Mouse (Mus musculus) Muller cell, postnatal 12 days (primary cell): Measurements from ENCODE around the gene Tcf7l1.

Experiments
- DNase-seq: peaks from one replicate; pipeline ENCODE4 v3.0.0-alpha.2; 2015; ENCODE audit errors: inconsistent ontology term

The Tcf7l1 gene

DNA sequence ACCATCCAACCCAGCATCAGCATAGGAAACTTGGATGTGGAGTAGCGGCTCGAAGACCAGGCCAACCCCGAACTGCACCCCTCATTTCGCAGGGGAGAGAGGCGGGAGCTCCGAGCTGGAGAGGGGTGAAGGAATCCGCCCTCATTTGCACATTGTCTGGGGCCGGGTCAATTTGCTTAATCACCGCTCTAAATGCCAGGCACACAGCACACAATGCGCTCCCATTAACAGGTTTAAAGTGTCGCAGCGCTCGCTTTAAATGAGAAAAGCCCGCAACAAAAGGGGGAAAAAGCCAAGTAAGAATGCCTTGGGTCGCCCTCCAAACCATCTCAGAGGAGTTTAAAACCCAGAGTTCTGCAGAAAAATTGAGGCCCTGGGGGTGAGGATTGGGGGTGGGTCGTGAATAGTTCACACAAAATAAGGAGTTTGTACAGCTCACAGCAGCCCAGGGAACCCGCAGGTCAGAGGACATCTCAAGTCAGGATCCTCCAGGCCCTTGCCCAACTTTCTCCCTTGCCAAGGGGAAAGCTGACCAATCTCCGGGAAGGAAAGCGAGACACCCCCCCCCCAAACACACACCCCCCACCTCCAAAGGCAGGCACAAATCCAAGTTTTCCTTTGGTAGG, 1.6 kb downstream of the Tcf7l1 start:
- DNase-seq: peak; percentile 56

DNA sequence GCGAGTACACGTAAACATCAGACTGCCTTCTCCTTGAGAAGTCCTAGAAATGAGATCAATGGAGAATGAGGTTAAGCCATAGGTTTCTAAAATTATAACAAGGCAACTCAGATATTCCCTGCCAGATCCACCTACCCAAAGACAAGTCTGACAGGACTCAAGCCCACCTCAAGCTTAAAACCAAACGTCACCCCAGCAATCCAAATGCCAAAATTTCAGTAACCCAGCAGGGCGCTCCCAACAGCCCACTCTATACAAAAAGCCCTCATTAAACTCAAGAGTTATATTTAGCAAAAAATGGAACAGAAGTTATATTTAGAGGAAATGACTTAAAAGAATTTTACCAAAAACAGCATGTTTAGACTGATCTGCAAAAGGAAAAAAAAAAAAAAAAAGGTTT, 5.3 kb downstream of the Tcf7l1 start:
- no peak for DNase-seq

DNA sequence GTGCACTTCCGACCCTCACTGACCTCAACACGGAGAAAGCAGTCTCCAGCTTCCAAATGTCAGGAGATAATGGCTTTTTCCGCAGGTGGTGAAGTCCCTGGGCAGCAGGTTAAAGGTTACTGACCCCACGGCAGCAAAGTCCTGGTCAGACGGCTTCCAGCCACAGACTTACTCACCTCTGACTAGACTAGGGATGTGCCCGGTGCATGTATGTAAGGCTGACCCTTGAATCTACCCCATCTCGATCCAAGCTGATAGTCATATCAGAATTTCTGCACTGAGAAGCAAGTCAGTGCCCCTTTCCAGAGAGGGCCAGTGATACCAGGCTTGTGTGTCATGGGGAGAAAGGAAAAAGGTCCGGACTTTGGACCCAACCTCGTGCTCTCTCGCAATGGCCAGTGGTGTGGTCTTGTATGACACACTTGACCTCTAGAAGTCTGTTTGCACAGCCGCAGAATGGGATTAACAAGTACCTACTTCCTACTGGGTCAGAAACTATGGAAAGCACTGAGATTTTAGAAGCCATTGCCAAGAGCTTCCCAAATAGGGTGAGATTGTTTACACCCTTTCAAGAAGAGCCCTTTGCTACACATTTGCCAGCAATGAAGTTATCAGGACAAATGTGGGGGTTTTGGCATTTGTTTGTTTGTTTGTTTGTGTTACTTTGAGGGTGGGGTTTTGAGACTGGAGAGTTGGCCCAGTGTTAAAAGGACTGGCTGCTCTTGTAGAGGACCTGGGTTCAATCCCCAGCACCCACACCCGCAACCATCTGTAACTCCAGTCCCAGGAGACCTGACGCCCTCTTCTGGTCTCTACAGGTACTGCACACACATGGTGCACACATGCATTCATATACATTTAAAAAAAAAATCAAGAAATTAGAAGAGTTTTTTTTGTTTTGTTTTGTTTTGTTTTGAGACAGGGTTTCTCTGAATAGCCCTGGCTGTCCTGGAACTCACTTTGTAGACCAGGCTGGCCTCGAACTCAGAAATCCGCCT, 10.0 kb downstream of the Tcf7l1 start:
- DNase-seq: no peak

DNA sequence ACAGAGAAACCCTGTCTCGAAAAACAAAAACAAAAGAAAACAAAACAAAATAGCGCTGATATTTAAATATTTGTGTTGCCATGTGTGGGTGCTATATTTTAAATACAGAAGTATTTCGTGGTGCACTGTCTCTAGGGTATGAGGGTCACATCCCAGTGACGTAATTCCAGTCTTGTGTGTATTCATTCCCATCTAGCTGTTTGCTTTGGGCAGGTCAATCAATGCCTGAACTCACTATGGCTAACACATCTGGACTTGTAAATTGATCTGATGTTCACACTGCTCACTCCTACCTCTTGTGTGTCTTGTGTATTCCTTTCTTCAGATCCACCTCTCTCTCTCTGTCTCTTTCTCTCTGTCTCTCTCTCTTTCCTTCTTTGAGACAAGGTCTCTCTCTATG, 11.8 kb downstream of the Tcf7l1 start:
- no peak for DNase-seq

DNA sequence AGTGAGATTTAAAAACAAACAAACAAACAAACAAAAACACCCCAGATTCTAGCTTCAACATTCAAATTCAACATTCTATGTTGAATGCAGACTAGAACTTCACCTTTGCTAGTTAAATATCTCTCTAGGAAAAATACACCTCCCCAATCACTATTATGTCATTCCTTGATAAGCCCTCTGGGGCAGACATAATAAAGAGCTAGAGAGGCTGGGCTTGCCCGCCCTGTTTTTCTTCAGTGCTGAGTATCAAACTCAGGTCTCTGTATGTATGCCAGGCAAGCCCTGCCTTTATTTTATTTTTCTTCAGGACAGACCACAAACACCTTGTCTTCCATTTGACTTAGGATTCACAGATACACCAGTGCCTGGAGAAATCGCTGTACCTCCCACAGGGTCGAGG, 14.8 kb downstream of the Tcf7l1 start:
- DNase-seq: no peak

DNA sequence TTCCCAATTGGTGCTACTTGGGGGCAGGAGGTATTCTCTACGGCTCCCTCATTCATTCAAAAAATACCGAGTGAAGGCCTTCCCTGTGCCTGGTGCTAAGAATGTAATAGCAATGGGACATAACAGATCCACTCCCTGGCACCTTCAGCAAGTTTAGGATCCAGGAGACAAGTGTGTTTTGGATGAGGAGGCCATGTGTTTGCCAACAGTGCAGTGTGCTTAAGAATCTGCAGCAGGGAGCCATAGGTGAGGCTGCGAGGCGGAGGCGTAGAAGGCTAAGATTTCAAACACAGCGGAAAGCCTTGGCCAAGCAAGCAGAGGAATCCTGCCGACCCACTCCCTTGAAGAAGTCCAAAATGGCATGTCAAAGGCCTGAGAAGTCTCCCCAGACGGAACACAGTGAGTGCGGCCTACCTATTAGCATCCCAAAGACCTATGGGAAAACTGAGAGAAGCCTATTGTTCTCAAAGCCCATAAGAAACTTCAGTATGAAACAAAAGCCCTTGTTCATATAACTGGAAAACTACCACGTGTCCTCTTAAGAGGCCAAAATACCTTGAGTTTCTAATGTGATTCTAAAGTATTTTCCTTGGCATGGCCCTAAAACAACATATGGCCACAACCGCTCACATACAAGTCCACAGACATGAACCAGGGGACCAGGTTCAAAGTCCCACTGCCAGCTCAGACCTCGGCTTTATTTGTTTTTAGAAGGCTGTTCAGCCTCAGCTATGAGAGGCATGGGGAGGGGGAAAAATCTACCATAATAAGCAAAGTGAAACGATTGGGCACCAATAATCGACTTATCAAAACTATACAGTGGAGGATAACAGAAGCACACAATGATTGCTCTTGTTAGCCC, 18.9 kb downstream of the Tcf7l1 start:
- DNase-seq: no peak

DNA sequence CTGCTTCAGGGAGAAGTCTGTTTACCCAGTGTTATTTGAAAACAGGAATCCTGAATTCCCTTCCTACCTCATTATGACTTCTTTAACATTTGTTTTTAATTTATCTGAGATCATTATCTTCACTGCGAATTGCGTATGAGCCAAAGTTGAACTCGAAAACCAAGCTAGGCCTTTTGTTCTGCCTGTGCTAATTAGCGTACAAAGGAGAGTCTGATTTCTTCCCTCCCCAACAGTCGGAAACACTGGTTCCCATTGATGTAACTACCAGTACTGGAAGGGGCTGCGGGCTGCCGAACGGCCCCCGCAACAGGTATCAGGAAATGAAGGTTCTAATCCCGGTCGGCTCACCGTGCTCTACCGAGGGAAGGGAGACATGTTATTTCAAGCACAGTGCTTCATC, 19.7 kb downstream of the Tcf7l1 start:
- no peak for DNase-seq

DNA sequence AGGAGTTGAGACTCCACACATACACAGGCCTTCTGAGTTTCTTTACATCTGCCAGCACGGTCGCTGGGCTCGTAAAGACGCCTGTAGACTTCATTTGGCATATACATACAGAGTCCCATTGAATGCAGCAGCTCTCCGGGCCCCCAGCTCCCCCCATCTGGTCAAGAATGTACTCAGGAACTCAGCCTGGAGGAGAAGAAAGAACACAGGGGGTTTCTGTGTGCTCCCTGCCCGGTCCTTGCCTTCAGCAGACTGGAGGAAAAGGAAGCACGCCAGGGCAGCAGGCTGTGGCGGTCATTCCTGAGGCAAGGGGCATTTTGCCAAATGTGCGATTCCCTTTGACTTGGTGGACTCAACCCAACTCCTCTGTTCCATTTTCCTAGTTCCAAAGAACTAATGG, 20.2 kb downstream of the Tcf7l1 start:
- peak; percentile 91 for DNase-seq

DNA sequence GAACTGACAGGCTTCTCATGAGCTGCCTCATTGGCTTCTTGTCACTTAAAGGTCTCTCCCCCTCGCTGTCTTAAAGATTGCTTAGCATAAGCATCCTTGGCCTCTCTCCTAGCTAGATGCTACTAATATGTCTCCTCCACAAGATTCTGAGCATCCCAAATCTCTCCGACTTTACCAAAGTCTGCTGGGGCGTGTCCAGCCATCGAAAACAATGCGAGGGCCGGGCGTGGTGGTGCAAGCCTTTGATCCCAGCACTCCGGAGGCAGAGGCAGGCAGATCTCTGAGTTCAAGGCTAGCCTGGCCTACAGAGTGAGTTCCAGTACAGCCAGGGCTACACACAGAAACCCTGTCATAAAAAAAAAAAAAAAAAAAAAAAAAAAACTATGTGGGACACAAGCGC, 21.0 kb downstream of the Tcf7l1 start:
- no peak for DNase-seq

DNA sequence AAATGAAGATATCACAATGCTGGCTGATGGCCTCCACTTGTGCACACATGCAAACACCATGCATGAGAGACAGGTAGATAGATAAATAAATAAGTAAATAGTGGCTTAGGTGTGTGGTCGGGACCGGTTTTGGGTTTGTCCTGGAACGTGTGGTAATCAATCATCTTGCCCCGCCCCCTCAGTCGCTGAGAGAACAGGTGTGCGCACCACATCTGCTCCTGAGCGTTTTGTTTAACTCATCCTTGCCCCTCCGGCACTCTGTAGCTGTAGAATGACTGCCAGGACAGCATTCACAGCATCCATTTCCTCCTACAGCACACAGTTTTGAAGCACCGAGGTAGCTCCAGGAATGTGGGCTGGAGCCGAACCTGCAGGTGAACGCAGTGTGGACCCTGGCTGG, 25.4 kb downstream of the Tcf7l1 start:
- DNase-seq: no peak

DNA sequence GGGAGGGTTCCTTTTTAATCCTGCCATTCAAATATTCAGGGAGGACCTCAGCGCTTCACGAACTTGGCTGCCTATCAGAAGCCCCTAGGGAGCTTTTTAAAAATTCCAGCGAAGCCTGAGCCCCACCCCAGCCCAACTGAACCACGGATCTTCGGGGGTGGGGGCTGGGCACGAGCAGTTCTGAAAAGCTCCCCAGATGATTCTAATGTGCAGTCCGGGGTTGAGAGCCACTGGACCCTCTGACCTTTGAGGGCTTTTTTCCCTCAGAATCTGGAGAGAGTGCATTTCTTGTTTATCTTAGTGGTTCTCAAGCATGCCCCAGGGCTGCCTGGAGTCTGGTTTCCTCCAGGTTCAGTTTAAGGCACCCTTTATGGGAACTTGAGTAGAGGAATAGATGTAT, 27.4 kb downstream of the Tcf7l1 start:
- DNase-seq: no peak

DNA sequence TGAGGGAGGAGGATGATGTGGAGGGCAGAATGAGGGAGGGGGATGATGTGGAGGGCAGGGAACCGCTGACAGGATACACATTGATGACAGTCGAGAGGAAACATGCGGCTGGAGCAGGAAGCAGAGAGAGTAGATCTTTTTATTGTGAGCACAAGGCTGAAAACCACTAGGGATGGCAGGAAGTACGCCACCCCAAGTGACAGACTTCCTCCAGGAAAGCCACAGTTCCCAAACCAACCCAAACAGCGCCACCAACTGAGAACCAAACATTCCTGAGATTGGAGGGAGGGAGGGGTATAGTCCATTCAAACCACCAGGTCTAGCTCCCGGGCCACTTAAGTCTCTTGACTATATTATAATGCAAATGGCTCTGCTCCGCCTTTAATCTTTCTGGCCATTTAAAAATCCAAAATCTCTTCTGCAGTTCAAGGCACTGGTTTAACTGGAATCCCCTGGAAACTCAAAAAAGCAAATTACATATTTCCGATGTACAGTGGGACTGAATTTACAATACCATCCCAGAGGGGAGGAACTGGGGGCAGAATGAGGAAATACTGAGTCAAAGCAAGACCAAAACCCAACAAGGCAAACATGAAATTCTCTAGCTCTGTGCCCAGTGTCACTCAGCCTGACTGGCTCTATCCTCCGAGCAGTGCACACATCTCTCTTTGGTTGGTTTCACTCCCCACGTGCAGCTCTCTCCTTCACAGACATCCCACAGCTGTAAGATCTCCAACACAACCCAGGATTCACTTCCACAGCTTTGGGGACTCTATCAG, 30.6 kb downstream of the Tcf7l1 start:
- no peak for DNase-seq

DNA sequence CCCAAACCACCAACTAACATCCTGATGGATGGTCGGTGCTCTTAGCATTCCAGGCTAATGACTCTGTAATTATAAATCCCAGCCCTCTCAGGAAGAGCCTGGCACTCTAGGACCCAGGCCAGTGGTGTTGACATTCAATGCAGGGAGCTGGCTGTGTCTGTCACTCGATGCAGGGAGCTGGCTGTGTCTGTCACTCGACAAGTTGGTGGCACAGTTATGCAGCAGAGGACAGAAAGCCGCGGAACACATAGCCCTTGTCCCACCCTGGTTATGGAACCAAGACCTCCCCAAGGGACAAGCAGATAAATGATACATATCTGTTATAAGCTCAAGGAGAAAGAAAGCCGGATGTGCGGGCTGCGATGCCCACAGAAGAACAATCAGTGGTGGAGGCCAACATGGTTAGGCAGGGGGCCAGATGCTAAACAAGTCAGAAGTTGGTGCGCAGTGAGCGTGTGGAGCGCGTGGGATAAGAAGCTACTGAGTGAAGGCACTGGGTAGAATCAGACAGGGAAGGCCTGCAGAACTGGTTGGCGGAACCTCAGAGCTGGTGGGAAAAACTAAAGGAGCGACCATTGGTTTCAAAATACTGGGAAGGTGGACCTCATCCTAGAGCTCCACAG, 33.7 kb downstream of the Tcf7l1 start:
- peak; percentile 75 for DNase-seq

DNA sequence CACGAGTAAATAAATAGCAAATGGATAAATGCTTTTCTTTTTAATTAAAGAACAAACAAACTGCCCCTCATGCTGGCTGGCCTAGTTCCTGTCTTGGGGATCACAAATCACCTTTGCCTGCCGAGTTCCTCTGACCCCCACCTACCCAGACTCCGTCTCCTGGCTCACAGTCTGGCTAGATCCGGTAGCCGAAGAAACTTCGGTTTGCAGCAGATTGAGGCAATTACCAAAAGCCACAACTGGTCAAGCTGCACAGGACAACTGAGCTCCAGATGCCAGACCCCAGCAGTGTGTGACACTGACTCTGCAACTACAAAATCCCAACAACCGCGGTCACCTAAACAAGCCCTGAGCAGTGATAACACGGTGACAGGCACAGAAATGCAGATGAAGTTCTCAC, 34.8 kb downstream of the Tcf7l1 start:
- DNase-seq: no peak

DNA sequence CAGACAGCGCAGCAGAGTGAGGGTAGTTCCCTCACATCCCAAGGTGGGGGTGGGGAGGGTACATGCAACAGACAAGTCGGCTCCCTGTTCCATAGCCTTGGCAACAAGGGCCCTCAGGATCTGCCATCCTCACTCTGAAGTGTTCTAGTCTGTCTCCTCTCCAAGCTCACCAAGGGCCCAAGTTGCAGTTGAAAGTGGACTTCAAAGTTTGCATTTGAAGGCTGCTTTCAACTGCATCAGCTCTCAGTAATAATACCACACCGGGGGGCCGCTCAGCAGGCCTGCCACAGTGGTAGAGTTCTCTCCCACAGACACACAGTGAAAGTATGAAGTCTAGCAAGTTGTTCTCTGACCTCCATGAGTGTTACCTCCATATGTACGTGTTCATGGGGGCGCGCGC, 35.3 kb downstream of the Tcf7l1 start:
- DNase-seq: no peak

DNA sequence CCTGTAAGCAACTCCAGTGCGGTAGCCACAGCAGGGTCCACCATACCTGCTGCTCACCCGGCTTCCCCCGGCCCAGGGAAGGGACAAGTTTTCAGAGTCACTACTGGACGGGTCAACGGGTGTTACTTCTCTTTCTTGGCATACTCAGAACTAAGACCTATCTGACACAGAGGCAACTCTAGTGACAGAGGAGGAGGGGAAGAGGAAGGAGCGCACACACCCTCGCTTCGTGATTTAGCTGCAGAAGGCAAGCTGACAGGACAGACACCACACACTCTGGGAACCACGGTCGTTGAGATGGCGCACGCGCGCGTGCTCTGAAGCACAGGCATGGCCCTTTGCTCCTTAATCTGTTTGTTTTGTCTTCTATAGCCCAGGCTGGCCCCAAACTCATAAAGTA, 36.2 kb downstream of the Tcf7l1 start:
- DNase-seq: no peak

DNA sequence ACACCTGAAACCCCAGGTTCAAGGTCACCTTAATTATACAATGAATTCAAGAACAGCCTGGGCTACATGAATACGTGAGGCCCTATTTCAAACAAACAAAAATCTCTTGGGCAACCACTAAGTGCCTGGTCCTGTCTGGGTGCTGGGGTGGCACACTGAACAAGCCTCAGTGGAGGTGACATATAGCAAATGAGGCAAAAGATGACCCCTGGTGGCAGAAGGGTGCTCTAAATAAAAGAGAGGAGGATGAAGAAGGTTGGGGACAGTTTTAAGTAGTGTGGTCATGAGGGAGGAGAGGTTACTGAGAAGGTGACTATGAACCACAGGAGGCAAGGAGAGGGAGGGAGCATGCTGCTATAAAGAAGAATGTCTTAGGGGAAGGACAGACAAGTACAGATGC, 37.8 kb downstream of the Tcf7l1 start:
- no peak for DNase-seq

DNA sequence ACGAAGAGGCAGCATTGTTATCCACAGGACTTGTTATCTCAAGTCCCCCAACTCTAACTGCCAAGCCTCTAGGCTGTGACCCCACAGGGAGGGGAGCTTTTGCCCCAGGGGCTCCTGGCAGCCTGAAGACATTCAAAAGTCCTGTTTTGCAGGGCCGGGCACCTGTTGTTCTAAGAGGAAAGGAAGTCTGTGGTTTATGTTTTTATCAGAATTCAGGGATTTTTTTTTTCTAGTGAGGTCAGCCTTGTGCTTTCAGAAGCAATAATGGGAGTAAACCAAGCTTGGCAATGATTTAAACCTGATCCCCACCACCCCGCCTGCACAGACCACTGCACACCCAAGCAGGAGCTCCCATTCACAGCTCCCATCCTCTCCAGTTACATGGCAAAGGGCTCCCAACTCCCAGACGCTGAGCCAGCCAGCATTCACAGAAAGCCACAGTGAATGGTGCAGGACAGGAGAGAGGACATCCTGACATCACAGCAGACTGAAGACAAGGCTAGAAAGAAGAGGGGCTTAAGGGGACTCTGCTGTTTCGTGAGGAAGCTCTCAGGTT, 40.1 kb downstream of the Tcf7l1 start:
- peak; percentile 51 for DNase-seq

DNA sequence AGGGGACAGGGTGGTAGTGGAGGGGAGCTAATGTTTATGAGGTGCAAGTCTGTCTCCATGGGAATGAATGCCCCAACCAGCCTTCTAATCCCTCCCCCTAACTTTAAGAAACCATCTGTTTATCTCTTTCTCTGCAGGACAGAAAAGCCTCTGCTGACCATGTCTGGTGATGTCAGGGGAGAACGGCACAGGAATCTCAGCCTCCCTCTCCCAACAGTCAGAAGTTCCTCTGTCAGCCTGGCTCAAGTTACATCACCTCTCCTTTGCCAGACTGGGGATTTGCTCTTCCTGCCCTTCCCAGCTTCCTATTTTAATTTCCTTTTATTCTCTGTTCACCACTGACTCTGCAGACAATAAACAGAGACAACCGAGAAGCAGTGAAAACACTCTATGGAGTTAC, 40.6 kb downstream of the Tcf7l1 start:
- DNase-seq: peak; percentile 52

DNA sequence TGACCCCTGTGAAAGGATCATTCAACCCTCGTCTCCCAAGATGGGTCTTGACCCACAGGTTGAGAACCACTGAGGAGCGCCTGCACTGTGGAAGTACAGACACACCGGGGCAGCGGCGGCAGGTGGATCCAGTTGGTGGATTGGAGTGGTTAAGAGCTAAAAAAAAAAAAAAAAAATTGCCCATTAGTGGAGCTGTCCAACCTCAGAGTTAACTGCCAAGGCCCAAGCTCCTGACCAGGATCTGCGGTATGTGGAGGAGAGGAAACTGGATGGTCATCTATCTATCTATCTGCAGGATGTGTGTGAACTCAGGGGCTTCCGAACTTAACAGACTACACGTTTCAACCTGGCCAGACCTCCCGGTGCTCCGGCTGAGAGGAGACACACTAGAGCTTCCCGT, 41.2 kb downstream of the Tcf7l1 start:
- no peak for DNase-seq

DNA sequence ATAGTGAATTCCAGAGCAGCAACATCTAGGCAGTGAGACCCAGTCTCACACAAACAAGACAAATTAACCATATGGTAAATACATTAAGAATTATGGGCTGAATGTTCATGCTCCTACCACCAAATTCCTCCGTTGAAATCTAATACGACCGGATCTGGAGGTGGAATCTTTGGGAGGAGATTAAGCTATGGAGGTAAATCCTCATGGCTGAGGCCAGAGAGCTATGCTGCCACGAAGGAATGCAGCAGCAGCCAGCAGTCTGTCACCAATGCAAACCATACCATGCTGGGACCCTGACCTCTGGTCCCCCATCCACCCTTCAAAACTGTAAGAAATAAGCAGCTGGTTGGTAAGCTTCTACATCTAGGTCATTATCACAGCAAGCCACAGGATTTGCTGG, 41.9 kb downstream of the Tcf7l1 start:
- DNase-seq: no peak
